Mouse (Mus musculus) lung, postnatal 0 days (tissue): ENCODE measurements around the gene Phf5a.

Source experiments
- CTCF ChIP-seq: IDR thresholded peaks from 2 replicates; pipeline ENCODE4 v1.5.1; 2016; ENCODE audit warnings: antibody characterized with exemption, mild to moderate bottlenecking
- EP300 ChIP-seq: IDR thresholded peaks from 2 replicates; pipeline ENCODE4 v1.6.1; 2016; ENCODE audit warnings: antibody characterized with exemption, mild to moderate bottlenecking, control low read depth

GRCm38 (mm10) chr15:81845724-81846123 is 26.0 kb downstream of the Phf5a start:
- TF ChIP-seq CTCF, result no peak
- TF ChIP-seq EP300, result no peak
